Mouse (Mus musculus) CH12.LX (cell line): ENCODE measurements around the gene Lipt2. TPM values are rescaled to one million over a fixed set of nuclear protein-coding genes. Genes with fewer than 3 reads are reported as not detected.

Experiments used
- DNase-seq: peaks from one replicate; pipeline ENCODE4 v3.0.0-alpha.2; 2013; ENCODE audit errors: extremely low read depth
- H3K27ac ChIP-seq: 2 replicates; pipeline ENCODE4 v1.5.1; 2012; ENCODE audit warnings: low read depth, mild to moderate bottlenecking, control low read depth, moderate library complexity; ENCODE audit not compliant: insufficient read depth
- H3K27me3 ChIP-seq: replicated peaks from 2 replicates; pipeline ENCODE3; 2012; ENCODE audit warnings: inconsistent platforms
- H3K36me3 ChIP-seq, 2 experiments: replicated peaks in 1 of 2; 2 replicates each; pipeline versions ENCODE3 to v1.6.1; 2012; ENCODE audit warnings: inconsistent platforms in 1 of 2, low read length in 1 of 2, mild to moderate bottlenecking in 1 of 2, mixed read lengths in 1 of 2, moderate library complexity in 1 of 2; ENCODE audit not compliant: control insufficient read depth in 1 of 2, insufficient read depth in 1 of 2
- H3K4me1 ChIP-seq, 2 experiments: 2 replicates each; pipeline ENCODE4 v1.6.1; 2012; ENCODE audit warnings: inconsistent platforms in 1 of 2, moderate library complexity in 1 of 2; ENCODE audit not compliant: insufficient read depth in 2 of 2, control insufficient read depth in 1 of 2
- H3K4me2 ChIP-seq: 2 replicates; pipeline ENCODE4 v1.6.1; 2012; ENCODE audit warnings: low read depth, mild to moderate bottlenecking, control low read depth; ENCODE audit not compliant: poor library complexity, insufficient read depth, severe bottlenecking
- H3K4me3 ChIP-seq, 3 experiments: fragments of 150-350 bp in 1 of 3; sonication (generic) in 1 of 3; replicated peaks in 1 of 3; 2 replicates each; pipeline versions ENCODE3 to v1.5.1; 2011 to 2012; ENCODE audit warnings: low read depth in 2 of 3, low read length in 2 of 3, mild to moderate bottlenecking in 2 of 3, moderate library complexity in 2 of 3, control low read depth in 1 of 3, improper control_type of control experiment in 1 of 3, inconsistent platforms in 1 of 3, mixed read lengths in 1 of 3; ENCODE audit not compliant: poor library complexity in 1 of 3
- H3K79me2 ChIP-seq: replicated peaks from 2 replicates; pipeline ENCODE4 v1.6.1; 2012; ENCODE audit warnings: mild to moderate bottlenecking, moderate library complexity; ENCODE audit not compliant: control insufficient read depth, poor library complexity, insufficient read depth, severe bottlenecking; ENCODE audit errors: extremely low read depth
- H3K9ac ChIP-seq: 2 replicates; pipeline ENCODE4 v1.6.1; 2012; ENCODE audit warnings: low read depth, mild to moderate bottlenecking, control low read depth, moderate library complexity; ENCODE audit not compliant: insufficient read depth
- H3K9me3 ChIP-seq: replicated peaks from 2 replicates; pipeline ENCODE3; 2012; ENCODE audit warnings: low read length, inconsistent platforms, mixed read lengths
- BHLHE40 ChIP-seq: IDR thresholded peaks from 2 replicates; pipeline ENCODE4 v1.6.1; 2011; ENCODE audit warnings: mild to moderate bottlenecking, low read depth, low read length, improper control_type of control experiment
- CHD2 ChIP-seq: IDR thresholded peaks from 2 replicates; pipeline ENCODE4 v1.6.1; 2011; ENCODE audit warnings: low read length, improper control_type of control experiment
- CTCF ChIP-seq, 2 experiments: IDR thresholded peaks in 1 of 2; conservative IDR thresholded peaks in 1 of 2; 2 replicates each; pipeline ENCODE4 v1.5.1; 2011 to 2012; ENCODE audit warnings: low read depth in 2 of 2, low read length in 2 of 2, improper control_type of control experiment in 1 of 2, inconsistent platforms in 1 of 2, mild to moderate bottlenecking in 1 of 2, moderate library complexity in 1 of 2
- EP300 ChIP-seq: IDR thresholded peaks from 2 replicates; pipeline ENCODE4 v1.6.1; 2011; ENCODE audit warnings: low read length, improper control_type of control experiment
- ETS1 ChIP-seq: conservative IDR thresholded peaks from 2 replicates; pipeline ENCODE4 v1.6.1; 2012; ENCODE audit warnings: low read depth, mild to moderate bottlenecking, inconsistent platforms, low read length, improper control_type of control experiment, moderate library complexity
- GABPA ChIP-seq: IDR thresholded peaks from 2 replicates; pipeline ENCODE4 v1.6.1; 2012; ENCODE audit warnings: low read depth, low read length, improper control_type of control experiment, inconsistent platforms; ENCODE audit not compliant: insufficient replicate concordance
- IRF4 ChIP-seq: IDR thresholded peaks from 2 replicates; pipeline ENCODE4 v1.6.1; 2014; ENCODE audit warnings: low read depth, mild to moderate bottlenecking, inconsistent platforms, low read length, improper control_type of control experiment
- JUN ChIP-seq: IDR thresholded peaks from 2 replicates; pipeline ENCODE4 v1.6.1; 2011; ENCODE audit warnings: low read depth, mild to moderate bottlenecking, low read length, improper control_type of control experiment, moderate library complexity; ENCODE audit not compliant: insufficient read depth
- JUND ChIP-seq: conservative IDR thresholded peaks from 2 replicates; pipeline ENCODE4 v1.6.1; 2011; ENCODE audit warnings: low read depth, low read length, improper control_type of control experiment
- MAFK ChIP-seq: IDR thresholded peaks from 2 replicates; pipeline ENCODE4 v1.6.1; 2011; ENCODE audit warnings: low read length, improper control_type of control experiment; ENCODE audit not compliant: insufficient replicate concordance
- MAX ChIP-seq: IDR thresholded peaks from 2 replicates; pipeline ENCODE4 v1.6.1; 2011; ENCODE audit warnings: low read length, improper control_type of control experiment
- MAZ ChIP-seq: IDR thresholded peaks from 2 replicates; pipeline ENCODE4 v1.6.1; 2012; ENCODE audit warnings: low read depth, mild to moderate bottlenecking, inconsistent platforms, low read length, improper control_type of control experiment, moderate library complexity
- MEF2A ChIP-seq: IDR thresholded peaks from 2 replicates; pipeline ENCODE4 v1.6.1; 2014; ENCODE audit warnings: low read depth, mild to moderate bottlenecking, inconsistent platforms, low read length, improper control_type of control experiment, borderline replicate concordance
- MXI1 ChIP-seq: IDR thresholded peaks from 2 replicates; pipeline ENCODE4 v1.6.1; 2011; ENCODE audit warnings: mild to moderate bottlenecking, low read depth, low read length, improper control_type of control experiment
- MYC ChIP-seq: IDR thresholded peaks from 2 replicates; pipeline ENCODE4 v1.6.1; 2011; ENCODE audit warnings: low read depth, mild to moderate bottlenecking, improper control_type of control experiment, low read length
- NELFE ChIP-seq: IDR thresholded peaks from 2 replicates; pipeline ENCODE4 v1.6.1; 2011; ENCODE audit warnings: low read depth, low read length, improper control_type of control experiment
- NRF1 ChIP-seq: IDR thresholded peaks from 2 replicates; pipeline ENCODE4 v1.6.1; 2014; ENCODE audit warnings: low read depth, mild to moderate bottlenecking, inconsistent platforms, low read length, improper control_type of control experiment, moderate library complexity
- POLR2A ChIP-seq: IDR thresholded peaks from 2 replicates; pipeline ENCODE4 v1.6.1; 2011; ENCODE audit warnings: low read depth, mild to moderate bottlenecking, improper control_type of control experiment, low read length
- POLR2AphosphoS2 ChIP-seq: IDR thresholded peaks from 2 replicates; pipeline ENCODE4 v1.6.1; 2011; ENCODE audit warnings: low read depth, low read length, improper control_type of control experiment
- RAD21 ChIP-seq: IDR thresholded peaks from 2 replicates; pipeline ENCODE4 v1.6.1; 2011; ENCODE audit warnings: low read depth, mild to moderate bottlenecking, low read length, improper control_type of control experiment, moderate library complexity
- SMC3 ChIP-seq: IDR thresholded peaks from 2 replicates; pipeline ENCODE4 v1.6.1; 2011; ENCODE audit warnings: low read depth, low read length, improper control_type of control experiment
- USF1 ChIP-seq: IDR thresholded peaks from 2 replicates; pipeline ENCODE4 v1.6.1; 2014; ENCODE audit warnings: low read depth, mild to moderate bottlenecking, inconsistent platforms, low read length, improper control_type of control experiment
- USF2 ChIP-seq: conservative IDR thresholded peaks from 2 replicates; pipeline ENCODE4 v1.6.1; 2011; ENCODE audit warnings: low read depth, low read length, improper control_type of control experiment
- ZC3H11A ChIP-seq: IDR thresholded peaks from 2 replicates; pipeline ENCODE4 v1.6.1; 2012; ENCODE audit warnings: low read depth, mild to moderate bottlenecking, inconsistent platforms, low read length, improper control_type of control experiment
- ZMIZ1 ChIP-seq: IDR thresholded peaks from 2 replicates; pipeline ENCODE4 v1.6.1; 2012; ENCODE audit warnings: low read depth, mild to moderate bottlenecking, inconsistent platforms, low read length, improper control_type of control experiment
- dilution Hi-C: fragments of 300-500 bp; cut with MboI; formaldehyde crosslinking; loops from 2 replicates; pipeline ENCODE4 v1.14.3; 2020; ENCODE audit warnings: low sequenced_read_pairs; ENCODE audit not compliant: extremely low pct_unique_long_range_greater_than_20kb, extremely low pct_ligation_motif_present
- in situ Hi-C: fragments of 300-500 bp; cut with MboI; formaldehyde crosslinking; loops from 3 replicates; pipeline ENCODE4 v1.14.3; 2019; ENCODE audit warnings: low sequenced_read_pairs, low pct_ligation_motif_present, low pct_unique_long_range_greater_than_20kb, mixed read lengths
- polyA plus RNA-seq: library from polyadenylated mRNA; unstranded; fragments of >175 nt; gene quantifications from 2 replicates; pipeline ENCODE4 v1.2.1, GENCODE M21; 2012; ENCODE audit warnings: low read depth; ENCODE audit not compliant: insufficient read length
- total RNA-seq, 2 experiments: library from RNA; depleted of rRNA; stranded (reverse); fragments of 300-350 nt in 1 of 2; fragments of >200 nt in 1 of 2; gene quantifications; 2 replicates each; pipeline ENCODE4 v1.2.3; 2012 to 2014

Gene Lipt2
- total and polyA plus RNA-seq, 3 experiments: 5.3 to 15.4 (median 10.3) TPM

GRCm38 (mm10) chr7:100178016-100178890, 19.2 kb downstream of the Lipt2 start:
- Histone ChIP-seq H3K9me3 (no peaks in the 10 kb centered on the region), H3K27me3 (peaks cover 3% of the 10 kb centered on the region), H3K36me3 (no peaks in the 10 kb centered on the region), H3K4me3 (no peak overlapping the region), H3K79me2 (no peaks in the 10 kb centered on the region), H3K27ac (no peak overlapping the region), H3K9ac (no peak overlapping the region), H3K4me2 (no peak overlapping the region), H3K4me1 (peaks cover 0 to 5% of the 10 kb centered on the region in 2 experiments; a peak in 2 of 4 replicates)
- TF ChIP-seq JUND: no peak
- no peak for TF ChIP-seq MXI1
- no peak for TF ChIP-seq POLR2A
- TF ChIP-seq BHLHE40: no peak
- no peak for TF ChIP-seq USF2
- TF ChIP-seq MEF2A: no peak
- TF ChIP-seq POLR2AphosphoS2: no peak
- no peak for TF ChIP-seq USF1
- TF ChIP-seq ZMIZ1: no peak
- no peak for TF ChIP-seq CTCF (conservative IDR thresholded peaks at IDR 0.05 in 1 of 2, IDR thresholded peaks at IDR 0.05 in 1 of 2; ENCODE audit: low read depth in 2 of 2, low read length in 2 of 2)
- no peak for TF ChIP-seq NELFE
- no peak for TF ChIP-seq ZC3H11A
- TF ChIP-seq SMC3: no peak
- no peak for TF ChIP-seq MAFK
- no peak for TF ChIP-seq MAX
- in situ Hi-C loops (loop anchor here (25.0 kb wide), 1 partner anchor 166 kb away; the partner anchor contains the start of gene Chrdl2), dilution Hi-C loops (no loop called here)
- no peak for DNase-seq

- no peak for TF ChIP-seq ZMIZ1
- no peak for TF ChIP-seq USF2
- no peak for TF ChIP-seq CHD2
- TF ChIP-seq RAD21: no peak
- TF ChIP-seq NELFE: no peak
- no peak for TF ChIP-seq POLR2A
- TF ChIP-seq MAZ: no peak
- no peak for TF ChIP-seq CTCF (conservative IDR thresholded peaks at IDR 0.05 in 1 of 2, IDR thresholded peaks at IDR 0.05 in 1 of 2; ENCODE audit: low read depth in 2 of 2, low read length in 2 of 2)
- TF ChIP-seq MYC: no peak
- TF ChIP-seq EP300: no peak
- no peak for TF ChIP-seq IRF4
- no peak for TF ChIP-seq NRF1
- no peak for TF ChIP-seq MAX
- TF ChIP-seq GABPA: no peak
- TF ChIP-seq JUN: no peak
- no peak for TF ChIP-seq ETS1
- Histone ChIP-seq H3K36me3 (no peaks in the 10 kb centered on the region), H3K27me3 (peaks cover 3% of the 10 kb centered on the region), H3K4me3 (no peak overlapping the region), H3K9ac (no peak overlapping the region), H3K4me1 (peaks cover 0 to 5% of the 10 kb centered on the region in 2 experiments; a peak in 2 of 4 replicates), H3K27ac (no peak overlapping the region), H3K9me3 (no peaks in the 10 kb centered on the region), H3K79me2 (no peaks in the 10 kb centered on the region), H3K4me2 (no peak overlapping the region)
- in situ Hi-C loops (loop anchor here (25.0 kb wide), 1 partner anchor 167 kb away; the partner anchor contains the start of gene Chrdl2), dilution Hi-C loops (no loop called here)
- DNase-seq: no peak
Observed at GRCm38 (mm10) chr7:100178891-100179233, 19.8 kb downstream of the Lipt2 start.
